Mouse (Mus musculus): ENCODE measurements at regions not wholly inside any gene's neighbourhood (a gene's known extent, or its start where the extent isn't known, plus 50 kb on each side); places are given as distances from the start of the nearest gene placed in this dataset.
A peak's percentile ranks its signal among the peaks of the same experiment; 100 is the strongest.

DNA sequence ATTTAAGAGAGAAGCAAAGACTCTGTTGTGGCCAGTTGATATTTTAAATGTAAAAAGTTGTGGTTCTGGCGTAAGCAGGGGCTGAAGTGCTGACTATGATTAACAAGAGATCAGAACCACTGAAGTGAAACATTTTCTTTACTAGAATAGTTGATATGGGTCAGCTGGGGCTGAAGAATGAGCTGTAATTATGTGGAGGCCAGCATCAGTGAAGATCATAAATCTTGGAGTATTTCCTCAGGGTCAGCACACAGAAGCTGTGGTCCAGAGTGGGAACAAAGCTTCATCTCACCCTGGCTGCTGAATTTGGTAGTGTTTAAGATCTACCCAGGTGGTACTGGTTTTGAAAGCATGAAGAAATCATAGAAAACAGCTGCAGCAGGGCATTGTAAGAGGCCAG lies 583.4 kb upstream of the Zeb2 start:
- Histone ChIP-seq H3K27ac (ENCODE audit: low read length) (no peak overlapping the region), H3K4me3 (ENCODE audit: low read depth, low read length) (no peak overlapping the region), H3K36me3 (ENCODE audit: insufficient read depth, low read length) (no peaks in the 10 kb centered on the region), H3K27me3 (replicated peaks; ENCODE audit: insufficient read depth, low read length) (no peaks in the 10 kb centered on the region), H3K4me2 (replicated peaks; ENCODE audit: low read depth, low read length) (no peak overlapping the region), H3K9me3 (ENCODE audit: low read length) (no peaks in the 10 kb centered on the region), H3K9ac (replicated peaks; ENCODE audit: low read depth) (no peak overlapping the region), H3K4me1 (ENCODE audit: insufficient read depth, low read depth, low read length) (no peaks in the 10 kb centered on the region)
- 86% methylated on average over 1 of the region's 1 CpGs for WGBS
- DNase-seq (ENCODE audit: low spot score) (no peak), ATAC-seq (no peak)
- no peak for TF ChIP-seq EP300 (IDR thresholded peaks at IDR 0.05)
- TF ChIP-seq CTCF (IDR thresholded peaks at IDR 0.05) = no peak

DNA sequence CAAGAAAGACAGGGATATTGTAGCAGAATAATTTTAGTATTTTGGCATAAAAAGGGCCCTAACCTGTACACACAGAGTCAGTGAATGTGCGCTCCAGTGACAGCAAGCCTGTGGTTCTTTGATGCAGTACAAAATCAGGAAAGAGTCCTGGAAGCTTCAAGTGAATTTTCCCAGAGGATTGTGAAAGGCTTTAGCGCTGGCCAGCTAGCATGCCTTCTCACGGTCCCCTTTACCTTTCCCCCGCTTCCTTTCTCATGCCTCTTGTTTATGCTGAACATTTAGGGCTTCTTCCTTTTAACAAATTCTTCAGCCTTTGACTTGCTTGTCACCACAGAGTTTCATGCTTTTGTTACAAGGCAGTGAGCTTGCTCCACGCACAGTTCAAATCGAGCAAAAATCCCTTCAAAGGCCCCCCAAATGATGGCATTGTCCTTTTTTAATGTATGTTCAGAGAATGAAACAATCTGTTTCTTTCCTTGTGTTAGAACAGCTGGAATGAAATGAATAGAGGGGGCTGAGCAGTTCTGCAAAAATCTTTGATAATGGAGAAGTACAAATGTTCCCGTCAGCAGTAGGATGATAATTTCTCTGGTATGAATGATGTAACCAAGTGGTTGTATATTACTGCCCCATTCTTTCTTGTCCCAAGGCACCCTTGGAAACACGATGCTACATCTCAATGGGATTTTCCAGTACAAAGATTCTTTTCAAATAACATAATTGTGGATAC lies 576.3 kb upstream of the Zeb2 start:
- TF ChIP-seq CTCF (IDR thresholded peaks at IDR 0.05) (no peak), EP300 (IDR thresholded peaks at IDR 0.05) (no peak)
- Histone ChIP-seq H3K9me3 (ENCODE audit: low read length) (no peaks in the 10 kb centered on the region), H3K4me3 (ENCODE audit: low read depth, low read length) (no peak overlapping the region), H3K36me3 (ENCODE audit: insufficient read depth, low read length) (no peaks in the 10 kb centered on the region), H3K27me3 (replicated peaks; ENCODE audit: insufficient read depth, low read length) (no peaks in the 10 kb centered on the region), H3K4me1 (ENCODE audit: insufficient read depth, low read depth, low read length) (no peaks in the 10 kb centered on the region), H3K27ac (ENCODE audit: low read length) (no peak overlapping the region), H3K4me2 (replicated peaks; ENCODE audit: low read depth, low read length) (no peak overlapping the region), H3K9ac (replicated peaks; ENCODE audit: low read depth) (no peak overlapping the region)
- no peak for ATAC-seq
- 70% methylated on average over 8 of the region's 8 CpGs for WGBS
- DNase-seq (ENCODE audit: low spot score) = no peak

DNA sequence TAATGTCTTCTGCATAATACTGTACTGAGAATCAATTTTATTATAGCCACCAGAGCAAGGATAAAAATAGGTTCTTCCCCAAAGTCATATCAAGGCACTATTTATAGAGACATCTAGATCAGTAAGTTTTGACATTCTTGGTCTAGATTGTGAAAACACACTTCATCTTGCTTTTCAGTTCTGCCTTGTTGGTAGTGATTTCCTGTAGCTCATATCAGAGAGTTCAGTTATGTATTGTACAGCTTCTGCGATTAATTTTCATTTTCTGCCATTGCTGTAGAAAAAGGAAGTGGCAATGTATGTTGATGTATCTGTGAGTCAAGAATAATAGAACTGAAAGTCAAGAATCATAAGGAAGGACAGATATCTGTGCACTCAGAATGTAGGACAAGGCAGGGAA lies 575.6 kb upstream of the Zeb2 start:
- ATAC-seq (no peak), DNase-seq (ENCODE audit: low spot score) (peak; percentile 14)
- no peak overlapping the region for H3K4me2 ChIP-seq (replicated peaks; ENCODE audit: low read depth, low read length)
- H3K27me3 ChIP-seq (replicated peaks; ENCODE audit: insufficient read depth, low read length) = no peaks in the 10 kb centered on the region
- no peaks in the 10 kb centered on the region for H3K9me3 ChIP-seq (ENCODE audit: low read length)
- H3K4me1 ChIP-seq (ENCODE audit: insufficient read depth, low read depth, low read length) = no peaks in the 10 kb centered on the region
- WGBS = 55% methylated on average over 1 of the region's 1 CpGs
- no peak overlapping the region for H3K9ac ChIP-seq (replicated peaks; ENCODE audit: low read depth)
- TF ChIP-seq EP300 (IDR thresholded peaks at IDR 0.05) (no peak), CTCF (IDR thresholded peaks at IDR 0.05) (no peak)
- no peaks in the 10 kb centered on the region for H3K36me3 ChIP-seq (ENCODE audit: insufficient read depth, low read length)
- H3K27ac ChIP-seq (ENCODE audit: low read length) = no peak overlapping the region
- no peak overlapping the region for H3K4me3 ChIP-seq (ENCODE audit: low read depth, low read length)

DNA sequence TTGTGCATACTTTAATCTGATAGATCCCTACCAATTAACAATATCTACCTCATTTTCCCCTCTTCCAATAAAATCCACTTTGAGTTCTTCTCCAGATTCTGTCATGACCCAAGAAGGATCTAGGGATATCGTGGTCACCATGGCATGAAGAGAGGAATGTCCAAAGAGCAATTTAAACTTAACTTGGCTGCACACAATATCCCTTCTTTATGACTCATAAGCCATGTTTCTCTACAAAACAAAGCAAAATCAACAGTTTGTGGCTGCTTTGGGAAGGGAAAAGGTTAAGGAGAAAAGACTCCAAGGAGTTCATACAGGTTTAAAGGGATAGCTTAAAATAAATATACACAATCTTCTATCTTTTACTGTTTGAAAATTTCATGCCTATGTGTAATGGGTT lies 571.8 kb upstream of the Zeb2 start:
- no peak for DNase-seq (ENCODE audit: low spot score)
- Histone ChIP-seq H3K27me3 (replicated peaks; ENCODE audit: insufficient read depth, low read length) (no peaks in the 10 kb centered on the region), H3K4me3 (ENCODE audit: low read depth, low read length) (no peak overlapping the region), H3K9me3 (ENCODE audit: low read length) (no peaks in the 10 kb centered on the region), H3K9ac (replicated peaks; ENCODE audit: low read depth) (no peak overlapping the region), H3K36me3 (ENCODE audit: insufficient read depth, low read length) (no peaks in the 10 kb centered on the region), H3K27ac (ENCODE audit: low read length) (no peak overlapping the region), H3K4me2 (replicated peaks; ENCODE audit: low read depth, low read length) (no peak overlapping the region), H3K4me1 (ENCODE audit: insufficient read depth, low read depth, low read length) (no peaks in the 10 kb centered on the region)
- TF ChIP-seq EP300 (IDR thresholded peaks at IDR 0.05) (no peak), CTCF (IDR thresholded peaks at IDR 0.05) (no peak)
- 94% methylated on average over 1 of the region's 1 CpGs for WGBS
- no peak for ATAC-seq

DNA sequence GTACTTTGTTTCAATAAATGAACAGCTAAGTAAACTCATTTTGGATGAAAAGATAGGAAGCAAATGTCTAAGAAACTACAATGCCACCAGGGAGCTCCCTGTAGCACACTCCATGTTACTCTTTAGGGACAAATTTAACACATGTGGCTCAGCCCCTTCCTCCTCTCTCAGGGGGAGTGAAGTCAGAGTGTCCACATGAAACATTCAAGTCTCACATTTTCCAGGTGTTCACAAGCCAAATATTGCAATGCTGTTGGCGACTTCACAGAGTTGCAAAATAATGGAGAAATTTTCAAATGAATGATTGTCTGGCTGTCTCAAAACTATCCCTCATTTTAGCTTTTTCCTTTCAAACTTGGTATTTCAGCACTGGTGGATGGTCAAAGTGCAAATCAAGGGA lies 564.1 kb upstream of the Zeb2 start:
- Histone ChIP-seq H3K9me3 (ENCODE audit: low read length) (no peaks in the 10 kb centered on the region), H3K4me1 (ENCODE audit: insufficient read depth, low read depth, low read length) (no peaks in the 10 kb centered on the region), H3K27me3 (replicated peaks; ENCODE audit: insufficient read depth, low read length) (no peaks in the 10 kb centered on the region), H3K27ac (ENCODE audit: low read length) (no peak overlapping the region), H3K4me3 (ENCODE audit: low read depth, low read length) (no peak overlapping the region), H3K36me3 (ENCODE audit: insufficient read depth, low read length) (no peaks in the 10 kb centered on the region), H3K9ac (replicated peaks; ENCODE audit: low read depth) (no peak overlapping the region), H3K4me2 (replicated peaks; ENCODE audit: low read depth, low read length) (no peak overlapping the region)
- WGBS = 84% methylated on average over 1 of the region's 1 CpGs
- TF ChIP-seq EP300 (IDR thresholded peaks at IDR 0.05) (no peak), CTCF (IDR thresholded peaks at IDR 0.05) (no peak)
- ATAC-seq = no peak
- DNase-seq (ENCODE audit: low spot score) = no peak

DNA sequence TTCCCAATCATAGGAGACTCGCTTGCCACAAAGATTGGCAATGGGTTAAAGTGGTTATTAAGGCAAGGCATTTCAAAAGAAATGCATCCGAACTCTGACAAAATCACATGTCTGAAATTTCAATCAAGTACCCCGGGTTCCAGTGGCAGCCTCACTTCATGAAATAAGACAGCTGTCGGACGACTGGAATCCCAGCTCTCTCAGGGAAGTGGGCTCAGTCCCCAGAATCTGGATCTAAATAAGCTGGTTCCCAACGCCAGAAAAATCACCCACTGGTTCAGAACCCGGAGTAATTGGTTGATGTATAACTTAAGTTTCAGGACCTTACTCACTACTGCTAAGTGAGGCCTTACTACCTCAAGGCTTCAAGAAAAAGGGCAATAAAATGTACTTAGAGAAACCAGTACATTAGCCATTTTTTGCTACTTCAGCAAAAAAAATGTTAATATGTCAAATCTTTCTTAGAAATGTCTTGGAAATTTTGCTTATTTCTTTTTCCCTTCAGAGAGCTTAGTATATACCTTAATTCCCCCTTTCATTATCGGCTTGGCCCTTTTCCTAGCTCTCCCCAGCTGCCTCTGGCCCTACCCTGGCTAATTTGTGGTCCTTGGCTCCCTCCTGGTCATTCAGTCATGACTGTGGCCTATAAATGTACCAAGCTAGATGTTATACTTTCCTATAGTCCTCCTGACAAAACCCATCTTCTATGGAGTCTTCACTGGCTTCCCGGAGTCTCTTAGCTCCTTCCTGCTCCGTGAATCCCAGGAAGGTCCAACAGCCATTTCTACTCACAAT lies 562.1 kb upstream of the Zeb2 start:
- no peaks in the 10 kb centered on the region for H3K27me3 ChIP-seq (replicated peaks; ENCODE audit: insufficient read depth, low read length)
- no peak overlapping the region for H3K4me2 ChIP-seq (replicated peaks; ENCODE audit: low read depth, low read length)
- no peak overlapping the region for H3K27ac ChIP-seq (ENCODE audit: low read length)
- no peak overlapping the region for H3K4me3 ChIP-seq (ENCODE audit: low read depth, low read length)
- TF ChIP-seq CTCF (IDR thresholded peaks at IDR 0.05) = no peak
- TF ChIP-seq EP300 (IDR thresholded peaks at IDR 0.05) = no peak
- H3K36me3 ChIP-seq (ENCODE audit: insufficient read depth, low read length) = no peaks in the 10 kb centered on the region
- DNase-seq (ENCODE audit: low spot score) (no peak), ATAC-seq (no peak)
- no peaks in the 10 kb centered on the region for H3K4me1 ChIP-seq (ENCODE audit: insufficient read depth, low read depth, low read length)
- no peak overlapping the region for H3K9ac ChIP-seq (replicated peaks; ENCODE audit: low read depth)
- WGBS = 66% methylated on average over 10 of the region's 10 CpGs
- no peaks in the 10 kb centered on the region for H3K9me3 ChIP-seq (ENCODE audit: low read length)

Data from lung, postnatal 0 days (tissue).